Mouse (Mus musculus) myocyte (in vitro differentiated cells): Measurements from ENCODE around the gene Smim6. TPM values are rescaled to one million over a fixed set of nuclear protein-coding genes. Genes with fewer than 3 reads are reported as not detected.

Experiments used
- H3K27me3 ChIP-seq: one replicate; pipeline ENCODE4 v1.6.1; 2011; ENCODE audit not compliant: control insufficient read depth, insufficient read depth, insufficient read length
- H3K36me3 ChIP-seq: one replicate; pipeline ENCODE4 v1.6.1; 2011; ENCODE audit not compliant: control insufficient read depth, insufficient read depth
- H3K4me2 ChIP-seq: one replicate; pipeline ENCODE4 v1.6.1; 2011; ENCODE audit warnings: low read depth, control low read depth
- H3K4me3 ChIP-seq: one replicate; pipeline ENCODE4 v1.5.1; 2011; ENCODE audit warnings: mild to moderate bottlenecking, control low read depth, moderate library complexity
- H3K79me2 ChIP-seq: one replicate; pipeline ENCODE4 v1.6.1; 2011; ENCODE audit not compliant: control insufficient read depth, insufficient read depth
- H3ac ChIP-seq: one replicate; pipeline ENCODE4 v1.6.1; 2011; ENCODE audit not compliant: control insufficient read depth, insufficient read length
- CEBPB ChIP-seq: IDR thresholded peaks from 2 replicates; pipeline ENCODE4 v1.6.1; 2011; ENCODE audit warnings: mild to moderate bottlenecking, moderate library complexity; ENCODE audit not compliant: poor library complexity, insufficient read depth, severe bottlenecking
- E2F4 ChIP-seq: IDR thresholded peaks from one replicate; pipeline ENCODE4 v1.6.1; 2011; ENCODE audit warnings: mild to moderate bottlenecking, control low read depth, moderate library complexity; ENCODE audit not compliant: insufficient read depth
- MAX ChIP-seq: IDR thresholded peaks from one replicate; pipeline ENCODE4 v1.6.1; 2011; ENCODE audit warnings: low read depth, mild to moderate bottlenecking, control low read depth
- MYOD1 ChIP-seq, 3 experiments: IDR thresholded peaks; one replicate each; pipeline ENCODE4 v1.6.1; 2011; ENCODE audit warnings: control low read depth in 2 of 3, low read depth in 2 of 3, mild to moderate bottlenecking in 2 of 3, moderate library complexity in 1 of 3; ENCODE audit not compliant: insufficient read length in 2 of 3, control insufficient read depth in 1 of 3
- MYOG ChIP-seq, 3 experiments: IDR thresholded peaks; one replicate each; pipeline ENCODE4 v1.6.1; 2011; ENCODE audit warnings: control low read depth in 2 of 3, low read depth in 2 of 3, mild to moderate bottlenecking in 2 of 3; ENCODE audit not compliant: insufficient read length in 2 of 3, control insufficient read depth in 1 of 3, insufficient read depth in 1 of 3
- POLR2A ChIP-seq: IDR thresholded peaks from one replicate; pipeline ENCODE4 v1.6.1; 2011; ENCODE audit warnings: low read depth, mild to moderate bottlenecking, control low read depth, moderate library complexity; ENCODE audit not compliant: insufficient read length
- POLR2AphosphoS2 ChIP-seq: IDR thresholded peaks from one replicate; pipeline ENCODE4 v1.6.1; 2011; ENCODE audit warnings: low read depth, control low read depth; ENCODE audit not compliant: insufficient read length
- REST ChIP-seq: IDR thresholded peaks from one replicate; pipeline ENCODE4 v1.6.1; 2011; ENCODE audit warnings: mild to moderate bottlenecking, control low read depth, moderate library complexity; ENCODE audit not compliant: insufficient read depth, insufficient read length
- SRF ChIP-seq: IDR thresholded peaks from one replicate; pipeline ENCODE4 v1.6.1; 2011; ENCODE audit warnings: low read depth; ENCODE audit not compliant: control insufficient read depth, insufficient read length
- TCF12 ChIP-seq: IDR thresholded peaks from one replicate; pipeline ENCODE4 v1.6.1; 2011; ENCODE audit warnings: mild to moderate bottlenecking, control low read depth; ENCODE audit not compliant: poor library complexity, insufficient read depth, severe bottlenecking
- TCF3 ChIP-seq: IDR thresholded peaks from one replicate; pipeline ENCODE4 v1.6.1; 2011; ENCODE audit warnings: low read depth, control low read depth; ENCODE audit not compliant: insufficient read length
- USF1 ChIP-seq: IDR thresholded peaks from one replicate; pipeline ENCODE4 v1.6.1; 2011; ENCODE audit warnings: low read depth, mild to moderate bottlenecking, control low read depth, moderate library complexity
- polyA plus RNA-seq: library from polyadenylated mRNA; unstranded; fragments of >200 nt; fragmentation: generic; extraction: Trizol; gene quantifications from one replicate; pipeline ENCODE4 v1.2.1, GENCODE M21; 2012; ENCODE audit warnings: missing spikeins

Smim6 gene
- polyA plus RNA-seq, result 7.8 TPM

- TF ChIP-seq TCF12, result no peak
- TF ChIP-seq MYOG (IDR thresholded peaks at IDR 0.05; ENCODE audit: control insufficient read depth in 1 of 3, insufficient read depth in 1 of 3, insufficient read length in 2 of 3, low read depth in 2 of 3), result no peak
- TF ChIP-seq TCF3, result no peak
- TF ChIP-seq REST, result no peak
- TF ChIP-seq USF1, result no peak
- no peak within 1 kb of the TSS for H3K4me3 ChIP-seq
Measured at GRCm38 (mm10) chr11:115911632-115912376, at the start of gene Smim6. Gene Smim6 (plus strand): TSS chr11:115912017.

GRCm38 (mm10) chr11:115863895-115864294 is 47.9 kb upstream of the Smim6 start:
- Histone ChIP-seq H3K79me2 (no peaks in the 10 kb centered on the region), H3ac (no peak overlapping the region), H3K4me2 (no peak overlapping the region), H3K27me3 (peaks cover 75% of the 10 kb centered on the region), H3K36me3 (no peaks in the 10 kb centered on the region), H3K4me3 (no peak overlapping the region)
- TF ChIP-seq MYOG (IDR thresholded peaks at IDR 0.05; ENCODE audit: control insufficient read depth in 1 of 3, insufficient read depth in 1 of 3, insufficient read length in 2 of 3, low read depth in 2 of 3), result no peak
- no peak for TF ChIP-seq E2F4
- no peak for TF ChIP-seq MAX
- no peak for TF ChIP-seq REST
- no peak for TF ChIP-seq TCF12
- no peak for TF ChIP-seq POLR2A
- no peak for TF ChIP-seq CEBPB
- no peak for TF ChIP-seq MYOD1 (IDR thresholded peaks at IDR 0.05; ENCODE audit: control insufficient read depth in 1 of 3, insufficient read length in 2 of 3, low read depth in 2 of 3)
- TF ChIP-seq POLR2AphosphoS2, result no peak
- no peak for TF ChIP-seq SRF
- TF ChIP-seq TCF3, result no peak
- TF ChIP-seq USF1, result no peak

More at GRCm38 (mm10) chr11:115911632-115912376, at the start of gene Smim6:
- H3K36me3 ChIP-seq, result no peaks in the 10 kb centered on the region
- no peak within 1 kb of the TSS for H3ac ChIP-seq
- peak within 1 kb of the TSS; percentile 36 for H3K4me2 ChIP-seq
- H3K79me2 ChIP-seq, result no peaks in the 10 kb centered on the region
- no peaks in the 10 kb centered on the region for H3K27me3 ChIP-seq

- no peak overlapping the region for H3K4me3 ChIP-seq
- H3K4me2 ChIP-seq, result no peak overlapping the region
- peaks cover 57% of the 10 kb centered on the region for H3K27me3 ChIP-seq
- no peak overlapping the region for H3ac ChIP-seq
- H3K79me2 ChIP-seq, result no peaks in the 10 kb centered on the region
- H3K36me3 ChIP-seq, result no peaks in the 10 kb centered on the region
- TF ChIP-seq REST (no peak), E2F4 (no peak), SRF (no peak), CEBPB (no peak), TCF3 (peak; percentile 73), MYOD1 (IDR thresholded peaks at IDR 0.05; ENCODE audit: control insufficient read depth in 1 of 3, insufficient read length in 2 of 3, low read depth in 2 of 3) (peak; percentile 5 to 100 (median 92)), MYOG (IDR thresholded peaks at IDR 0.05; ENCODE audit: control insufficient read depth in 1 of 3, insufficient read depth in 1 of 3, insufficient read length in 2 of 3, low read depth in 2 of 3) (peak in 2 of 3 experiments; percentile 22 to 67), TCF12 (no peak), POLR2AphosphoS2 (no peak), USF1 (no peak), MAX (no peak), POLR2A (no peak)
Measured at GRCm38 (mm10) chr11:115869393-115869792, 42.4 kb upstream of the Smim6 start.

- Histone ChIP-seq H3K27me3 (peaks cover 37% of the 10 kb centered on the region), H3ac (no peak overlapping the region), H3K79me2 (no peaks in the 10 kb centered on the region), H3K36me3 (no peaks in the 10 kb centered on the region), H3K4me2 (no peak overlapping the region), H3K4me3 (no peak overlapping the region)
- TF ChIP-seq MYOD1 (IDR thresholded peaks at IDR 0.05; ENCODE audit: control insufficient read depth in 1 of 3, insufficient read length in 2 of 3, low read depth in 2 of 3), result no peak
- TF ChIP-seq MAX, result no peak
- TF ChIP-seq POLR2A, result no peak
- no peak for TF ChIP-seq USF1
- TF ChIP-seq E2F4, result no peak
- no peak for TF ChIP-seq MYOG (IDR thresholded peaks at IDR 0.05; ENCODE audit: control insufficient read depth in 1 of 3, insufficient read depth in 1 of 3, insufficient read length in 2 of 3, low read depth in 2 of 3)
- no peak for TF ChIP-seq TCF3
- no peak for TF ChIP-seq POLR2AphosphoS2
- TF ChIP-seq SRF, result no peak
- TF ChIP-seq TCF12, result no peak
- TF ChIP-seq CEBPB, result no peak
- TF ChIP-seq REST, result no peak
Measured at GRCm38 (mm10) chr11:115872437-115872836, 39.4 kb upstream of the Smim6 start.
